Comparison of ENCODE assay signal across 26 mouse cellular contexts in the genomic region with DNA sequence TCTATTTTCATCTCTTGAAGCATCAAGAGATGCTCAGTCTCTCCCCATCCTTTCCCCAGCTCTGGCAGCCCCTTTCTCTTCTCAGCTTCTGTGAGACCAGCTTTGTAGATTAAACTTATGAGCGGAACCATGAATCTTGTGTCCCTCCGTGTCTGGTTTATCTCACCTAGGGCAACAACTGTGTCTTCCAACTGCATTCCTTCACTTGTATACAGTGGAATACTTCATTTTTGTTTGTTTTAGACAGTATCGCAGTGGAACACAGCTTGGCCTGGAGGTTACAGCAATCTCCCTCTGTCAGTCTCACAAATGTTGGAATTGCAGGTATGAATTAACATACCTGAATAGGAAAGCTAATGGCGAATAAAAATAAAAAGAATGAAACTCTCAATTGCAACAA. TPM values are rescaled to one million over a fixed set of nuclear protein-coding genes. Genes with fewer than 3 reads are reported as not detected.
DNase-seq lines count a peak whose midpoint lies in the region; ATAC-seq lines count a peak whose summit lies in the region.
"Had no signal": no experiment of that assay in that cellular context is flagged by ENCODE, and none has a peak within 500 bp of the region (broad histone marks: within the 10 kb centered on the region; RNA-seq: fewer than 3 reads in every experiment).

No protein-coding gene starts in this region.

- no peaks in the 10 kb centered on the region for H3K27me3 ChIP-seq in intestine, embryonic 15.5 days (replicated peaks)
- no peaks in the 10 kb centered on the region for H3K27me3 ChIP-seq in intestine, embryonic 16.5 days (replicated peaks; ENCODE audit: control insufficient read depth, insufficient read depth, low read length)
- no peaks in the 10 kb centered on the region for H3K27me3 ChIP-seq in embryonic facial prominence, embryonic 14.5 days (replicated peaks; ENCODE audit: control insufficient read depth, insufficient read depth, low read length)
- no peaks in the 10 kb centered on the region for H3K27me3 ChIP-seq in limb, embryonic 13.5 days
- no peaks in the 10 kb centered on the region for H3K27me3 ChIP-seq in forebrain, embryonic 11.5 days (ENCODE audit: control insufficient read depth, insufficient read depth, low read length)
- H3K27me3 ChIP-seq: embryonic facial prominence, embryonic 13.5 days; forebrain, embryonic 12.5 days had no signal

- H3K4me2 ChIP-seq in intestine, embryonic 15.5 days (replicated peaks), result no peak overlapping the region
- H3K4me2 ChIP-seq in intestine, embryonic 16.5 days (ENCODE audit: low read depth, low read length), result no peak overlapping the region
- no peak overlapping the region for H3K4me2 ChIP-seq in embryonic facial prominence, embryonic 14.5 days (ENCODE audit: low read depth, low read length)
- no peak overlapping the region for H3K4me2 ChIP-seq in limb, embryonic 13.5 days (replicated peaks)
- H3K4me2 ChIP-seq in forebrain, embryonic 11.5 days (ENCODE audit: low read depth, low read length, severe bottlenecking), result no peak overlapping the region
- H3K4me2 ChIP-seq: embryonic facial prominence, embryonic 13.5 days; forebrain, embryonic 12.5 days had no signal

- peak overlapping the region; percentile 59; the same call in 1 of the 2 replicates for H3K27ac ChIP-seq in intestine, embryonic 15.5 days
- H3K27ac ChIP-seq in intestine, embryonic 16.5 days (ENCODE audit: low read length), result no peak overlapping the region
- H3K27ac ChIP-seq in embryonic facial prominence, embryonic 14.5 days (replicated peaks; ENCODE audit: low read depth, low read length), result peak overlapping the region; percentile 44
- H3K27ac ChIP-seq in limb, embryonic 13.5 days, result 0 out of 2 replicates have a peak overlapping the region, but pooled peaks have one; percentile 6
- no peak overlapping the region for H3K27ac ChIP-seq in forebrain, embryonic 11.5 days (ENCODE audit: low read depth, low read length)
- H3K27ac ChIP-seq: forebrain, embryonic 12.5 days had no signal

- DNase-seq in heart, adult 11 months, result peak; percentile 64
- DNase-seq in heart, postnatal 14 days, result no peak
- DNase-seq in embryonic facial prominence, embryonic 14.5 days (ENCODE audit: low spot score), result no peak
- no peak for DNase-seq in forebrain, embryonic 11.5 days (ENCODE audit: low spot score)
- DNase-seq in left cerebral cortex, postnatal 4 days, result no peak
- DNase-seq: adrenal gland, adult 2 months; adrenal gland, postnatal 10 days; adrenal gland, postnatal 25 days; cerebellum, adult 11 months; cerebellum, adult 18-20 months; cerebellum, adult 8-10 months; cerebellum, adult 9-11 months; cerebellum, postnatal 14 days; cerebellum, postnatal 36 days; embryo, embryonic 11 days had no signal

- no peaks in the 10 kb centered on the region for H3K36me3 ChIP-seq in intestine, embryonic 15.5 days
- H3K36me3 ChIP-seq in intestine, embryonic 16.5 days (ENCODE audit: control insufficient read depth, insufficient read depth, low read length), result no peaks in the 10 kb centered on the region
- H3K36me3 ChIP-seq in embryonic facial prominence, embryonic 14.5 days (ENCODE audit: control insufficient read depth, insufficient read depth, low read length), result no peaks in the 10 kb centered on the region
- no peaks in the 10 kb centered on the region for H3K36me3 ChIP-seq in limb, embryonic 13.5 days
- no peaks in the 10 kb centered on the region for H3K36me3 ChIP-seq in forebrain, embryonic 11.5 days (ENCODE audit: control insufficient read depth, insufficient read depth, low read length)
- H3K36me3 ChIP-seq: embryonic facial prominence, embryonic 13.5 days; forebrain, embryonic 12.5 days had no signal

- H3K4me3 ChIP-seq in intestine, embryonic 15.5 days (replicated peaks), result no peak overlapping the region
- H3K4me3 ChIP-seq in intestine, embryonic 16.5 days (ENCODE audit: low read length), result no peak overlapping the region
- H3K4me3 ChIP-seq in embryonic facial prominence, embryonic 14.5 days (ENCODE audit: low read depth, low read length), result no peak overlapping the region
- H3K4me3 ChIP-seq in limb, embryonic 13.5 days, result no peak overlapping the region
- H3K4me3 ChIP-seq in forebrain, embryonic 11.5 days (ENCODE audit: low read depth, low read length), result no peak overlapping the region
- H3K4me3 ChIP-seq: embryonic facial prominence, embryonic 13.5 days; forebrain, embryonic 12.5 days had no signal

- intact Hi-C loops in heart, postnatal 14 days (cut with DNase I), result no loop called here
- intact Hi-C loops in left cerebral cortex, postnatal 4 days (cut with DNase I), result no loop called here

- 40% methylated on average over 4 of the region's 4 CpGs for WGBS in intestine, embryonic 15.5 days
- 59% methylated on average over 4 of the region's 4 CpGs for WGBS in intestine, embryonic 16.5 days
- 69% methylated on average over 4 of the region's 4 CpGs for WGBS in embryonic facial prominence, embryonic 14.5 days
- WGBS in limb, embryonic 13.5 days, result 83% methylated on average over 4 of the region's 4 CpGs
- WGBS in forebrain, embryonic 11.5 days, result 93% methylated on average over 4 of the region's 4 CpGs

- H3K4me1 ChIP-seq in intestine, embryonic 15.5 days (replicated peaks), result 0 out of 2 replicates have a peak, but pooled peaks cover 2% of the 10 kb centered on the region
- H3K4me1 ChIP-seq in intestine, embryonic 16.5 days (ENCODE audit: control insufficient read depth, insufficient read depth, low read length), result no peaks in the 10 kb centered on the region
- peaks cover 8% of the 10 kb centered on the region; the same call in 1 of the 2 replicates for H3K4me1 ChIP-seq in embryonic facial prominence, embryonic 14.5 days (ENCODE audit: control insufficient read depth, insufficient read depth, low read length)
- H3K4me1 ChIP-seq in limb, embryonic 13.5 days, result no peaks in the 10 kb centered on the region
- no peaks in the 10 kb centered on the region for H3K4me1 ChIP-seq in forebrain, embryonic 11.5 days (replicated peaks; ENCODE audit: control insufficient read depth, insufficient read depth, low read length)
- H3K4me1 ChIP-seq: forebrain, embryonic 12.5 days had no signal

- no peak overlapping the region for H3K9ac ChIP-seq in intestine, embryonic 15.5 days
- H3K9ac ChIP-seq in intestine, embryonic 16.5 days (ENCODE audit: low read depth, low read length), result no peak overlapping the region
- H3K9ac ChIP-seq in embryonic facial prominence, embryonic 14.5 days (ENCODE audit: low read depth, low read length), result no peak overlapping the region
- H3K9ac ChIP-seq in limb, embryonic 13.5 days, result no peak overlapping the region
- no peak overlapping the region for H3K9ac ChIP-seq in forebrain, embryonic 11.5 days (ENCODE audit: low read length)
- H3K9ac ChIP-seq: embryonic facial prominence, embryonic 13.5 days; forebrain, embryonic 12.5 days had no signal

- H3K9me3 ChIP-seq in intestine, embryonic 15.5 days, result no peaks in the 10 kb centered on the region
- H3K9me3 ChIP-seq in intestine, embryonic 16.5 days (ENCODE audit: control insufficient read depth, low read length), result no peaks in the 10 kb centered on the region
- H3K9me3 ChIP-seq in embryonic facial prominence, embryonic 14.5 days (ENCODE audit: control insufficient read depth, low read length), result no peaks in the 10 kb centered on the region
- H3K9me3 ChIP-seq in limb, embryonic 13.5 days, result no peaks in the 10 kb centered on the region
- no peaks in the 10 kb centered on the region for H3K9me3 ChIP-seq in forebrain, embryonic 11.5 days (ENCODE audit: control insufficient read depth, low read length)
- H3K9me3 ChIP-seq: forebrain, embryonic 12.5 days had no signal

- ATAC-seq in intestine, embryonic 15.5 days, result 0 out of 2 replicates have a peak, but pooled peaks have one; percentile 31
- no peak for ATAC-seq in intestine, embryonic 16.5 days
- ATAC-seq in embryonic facial prominence, embryonic 14.5 days (ENCODE audit: low read depth), result no peak
- no peak for ATAC-seq in limb, embryonic 13.5 days (ENCODE audit: low FRiP score, low read depth)
- ATAC-seq in forebrain, embryonic 11.5 days (replicated peaks; ENCODE audit: low FRiP score), result no peak
- ATAC-seq: forebrain, embryonic 14.5 days; forebrain, embryonic 16.5 days had no signal

RNA-seq across cellular contexts. Expression of gene Lum, which starts 26.7 kb away (rescaled TPM):
- 10 to 100 TPM; 87.3 to 94.1 TPM for total RNA-seq in heart, postnatal 14 days (2021)
- 233 and 290 TPM in 2 replicates for polyA plus RNA-seq in intestine, embryonic 15.5 days (2015; fragmentation: Nextera tagmentation; extraction: Ambion mirVana)
- 221 and 239 TPM in 2 replicates for polyA plus RNA-seq in intestine, embryonic 16.5 days (2015; fragmentation: Nextera tagmentation; extraction: Ambion mirVana)
- polyA plus RNA-seq in embryonic facial prominence, embryonic 14.5 days (2014; fragmentation: Nextera tagmentation; extraction: Ambion mirVana), result 568 and 584 TPM in 2 replicates
- 330 and 358 TPM in 2 replicates for polyA plus RNA-seq in limb, embryonic 13.5 days (2015; fragmentation: Nextera tagmentation; extraction: Ambion mirVana)
- 95.2 and 97.7 TPM in 2 replicates for polyA plus RNA-seq in forebrain, embryonic 11.5 days (2014; fragmentation: Nextera tagmentation; extraction: Ambion mirVana)
- 1 to 10 TPM; 4.3 to 5.2 TPM for total RNA-seq in left cerebral cortex, postnatal 4 days (2021)
- total RNA-seq: common myeloid progenitor, adult 5-6 weeks; ES-E14; MEL had no signal
- polyA plus RNA-seq: C2C12 had no signal

RNA-seq across cellular contexts. Expression of gene Dcn, which starts 58.8 kb away (rescaled TPM):
- total RNA-seq in heart, postnatal 14 days (2021), result 100 to 1,000 TPM; 385 to 442 TPM
- polyA plus RNA-seq in intestine, embryonic 15.5 days (2015; fragmentation: Nextera tagmentation; extraction: Ambion mirVana), result 413 and 497 TPM in 2 replicates
- 420 and 424 TPM in 2 replicates for polyA plus RNA-seq in intestine, embryonic 16.5 days (2015; fragmentation: Nextera tagmentation; extraction: Ambion mirVana)
- polyA plus RNA-seq in embryonic facial prominence, embryonic 14.5 days (2014; fragmentation: Nextera tagmentation; extraction: Ambion mirVana), result 710 and 776 TPM in 2 replicates
- 302 and 322 TPM in 2 replicates for polyA plus RNA-seq in limb, embryonic 13.5 days (2015; fragmentation: Nextera tagmentation; extraction: Ambion mirVana)
- 15.1 and 15.7 TPM in 2 replicates for polyA plus RNA-seq in forebrain, embryonic 11.5 days (2014; fragmentation: Nextera tagmentation; extraction: Ambion mirVana)
- total RNA-seq in left cerebral cortex, postnatal 4 days (2021), result 10 to 100 TPM; 25.4 to 30.4 TPM
- total RNA-seq: common myeloid progenitor, adult 5-6 weeks; MEL had no signal

Comparison
In these comparisons a context has a peak if more than half of its experiments do, and no peak if none do; other contexts are left out.
1. H3K27ac ChIP-seq: peak in intestine, embryonic 15.5 days (single experiment), embryonic facial prominence, embryonic 14.5 days (single experiment) and limb, embryonic 13.5 days (single experiment); none in intestine, embryonic 16.5 days (single experiment) and forebrain, embryonic 11.5 days (single experiment).
2. RNA of gene Dcn, which starts 58.8 kb away (polyA plus RNA-seq): 710 to 776 TPM in embryonic facial prominence, embryonic 14.5 days, 413 to 497 TPM in intestine, embryonic 15.5 days, 420 to 424 TPM in intestine, embryonic 16.5 days and 302 to 322 TPM in limb, embryonic 13.5 days; 15.1 to 15.7 TPM in forebrain, embryonic 11.5 days; every median in the first group is over 10 times any median in the second.